Mouse (Mus musculus): ENCODE measurements around the gene Sh3kbp1. TPM values are rescaled to one million over a fixed set of nuclear protein-coding genes. Genes with fewer than 3 reads are reported as not detected.
A peak's percentile ranks its signal among the peaks of the same experiment; 100 is the strongest.

Gene Sh3kbp1
- polyA plus RNA-seq, 1 experiment: 2.8 TPM

GRCm38 (mm10) chrX:159969025-159969424 lies 342.0 kb downstream of the Sh3kbp1 start:
- Histone ChIP-seq H3K36me3 (ENCODE audit: control insufficient read depth, insufficient read depth, low read length, poor library complexity, severe bottlenecking) (no peaks in the 10 kb centered on the region), H3K27ac (ENCODE audit: insufficient read depth, low read length) (no peak overlapping the region), H3K4me3 (ENCODE audit: low read depth, low read length) (no peak overlapping the region), H3K9me3 (replicated peaks; ENCODE audit: control insufficient read depth, insufficient read depth, low read length, poor library complexity, severe bottlenecking) (no peaks in the 10 kb centered on the region), H3K9ac (ENCODE audit: low read depth, poor library complexity, severe bottlenecking) (no peak overlapping the region), H3K4me1 (ENCODE audit: control insufficient read depth, insufficient read depth, low read length) (no peaks in the 10 kb centered on the region), H3K27me3 (ENCODE audit: control insufficient read depth, insufficient read depth, low read length, poor library complexity, severe bottlenecking) (no peaks in the 10 kb centered on the region)
- TF ChIP-seq POLR2A (IDR thresholded peaks at IDR 0.05; ENCODE audit: insufficient read depth, low read length): no peak
- TF ChIP-seq EP300 (IDR thresholded peaks at IDR 0.05; ENCODE audit: insufficient read depth, low read depth, low read length): no peak
- TF ChIP-seq CTCF (IDR thresholded peaks at IDR 0.05; ENCODE audit: low read depth, low read length): no peak

GRCm38 (mm10) chrX:159971091-159971779 lies 344.2 kb downstream of the Sh3kbp1 start:
- Histone ChIP-seq H3K4me3 (ENCODE audit: low read depth, low read length) (no peak overlapping the region), H3K27me3 (ENCODE audit: control insufficient read depth, insufficient read depth, low read length, poor library complexity, severe bottlenecking) (no peaks in the 10 kb centered on the region), H3K27ac (ENCODE audit: insufficient read depth, low read length) (no peak overlapping the region), H3K36me3 (ENCODE audit: control insufficient read depth, insufficient read depth, low read length, poor library complexity, severe bottlenecking) (no peaks in the 10 kb centered on the region), H3K9me3 (replicated peaks; ENCODE audit: control insufficient read depth, insufficient read depth, low read length, poor library complexity, severe bottlenecking) (no peaks in the 10 kb centered on the region), H3K4me1 (ENCODE audit: control insufficient read depth, insufficient read depth, low read length) (no peaks in the 10 kb centered on the region), H3K9ac (ENCODE audit: low read depth, poor library complexity, severe bottlenecking) (no peak overlapping the region)
- no peak for TF ChIP-seq EP300 (IDR thresholded peaks at IDR 0.05; ENCODE audit: insufficient read depth, low read depth, low read length)
- no peak for TF ChIP-seq CTCF (IDR thresholded peaks at IDR 0.05; ENCODE audit: low read depth, low read length)
- TF ChIP-seq POLR2A (IDR thresholded peaks at IDR 0.05; ENCODE audit: insufficient read depth, low read length): no peak

GRCm38 (mm10) chrX:159973730-159974129 lies 346.7 kb downstream of the Sh3kbp1 start:
- H3K27ac ChIP-seq (ENCODE audit: insufficient read depth, low read length): no peak overlapping the region
- no peaks in the 10 kb centered on the region for H3K36me3 ChIP-seq (ENCODE audit: control insufficient read depth, insufficient read depth, low read length, poor library complexity, severe bottlenecking)
- H3K9me3 ChIP-seq (replicated peaks; ENCODE audit: control insufficient read depth, insufficient read depth, low read length, poor library complexity, severe bottlenecking): no peaks in the 10 kb centered on the region
- no peak overlapping the region for H3K9ac ChIP-seq (ENCODE audit: low read depth, poor library complexity, severe bottlenecking)
- TF ChIP-seq POLR2A (IDR thresholded peaks at IDR 0.05; ENCODE audit: insufficient read depth, low read length) (no peak), EP300 (IDR thresholded peaks at IDR 0.05; ENCODE audit: insufficient read depth, low read depth, low read length) (no peak), CTCF (IDR thresholded peaks at IDR 0.05; ENCODE audit: low read depth, low read length) (peak; percentile 47)
- H3K27me3 ChIP-seq (ENCODE audit: control insufficient read depth, insufficient read depth, low read length, poor library complexity, severe bottlenecking): no peaks in the 10 kb centered on the region; the same call in 1 of the 2 replicates
- no peaks in the 10 kb centered on the region for H3K4me1 ChIP-seq (ENCODE audit: control insufficient read depth, insufficient read depth, low read length)
- H3K4me3 ChIP-seq (ENCODE audit: low read depth, low read length): no peak overlapping the region

- no peak overlapping the region for H3K9ac ChIP-seq (ENCODE audit: low read depth, poor library complexity, severe bottlenecking)
- H3K27ac ChIP-seq (ENCODE audit: insufficient read depth, low read length): no peak overlapping the region
- H3K27me3 ChIP-seq (ENCODE audit: control insufficient read depth, insufficient read depth, low read length, poor library complexity, severe bottlenecking): no peaks in the 10 kb centered on the region; the same call in 1 of the 2 replicates
- no peak overlapping the region for H3K4me3 ChIP-seq (ENCODE audit: low read depth, low read length)
- no peaks in the 10 kb centered on the region for H3K36me3 ChIP-seq (ENCODE audit: control insufficient read depth, insufficient read depth, low read length, poor library complexity, severe bottlenecking)
- TF ChIP-seq POLR2A (IDR thresholded peaks at IDR 0.05; ENCODE audit: insufficient read depth, low read length): no peak
- no peak for TF ChIP-seq EP300 (IDR thresholded peaks at IDR 0.05; ENCODE audit: insufficient read depth, low read depth, low read length)
- no peak for TF ChIP-seq CTCF (IDR thresholded peaks at IDR 0.05; ENCODE audit: low read depth, low read length)
- H3K9me3 ChIP-seq (replicated peaks; ENCODE audit: control insufficient read depth, insufficient read depth, low read length, poor library complexity, severe bottlenecking): no peaks in the 10 kb centered on the region
- no peaks in the 10 kb centered on the region for H3K4me1 ChIP-seq (ENCODE audit: control insufficient read depth, insufficient read depth, low read length)
Measured at GRCm38 (mm10) chrX:159976243-159976642, 349.2 kb downstream of the Sh3kbp1 start.

GRCm38 (mm10) chrX:159988002-159988960 lies 361.2 kb downstream of the Sh3kbp1 start, which contains the start of gene Map3k15:
Map3k15 (plus strand) TSS chrX:159988433.
- H3K27ac ChIP-seq (ENCODE audit: insufficient read depth, low read length): no peak within 1 kb of the TSS
- no peaks in the 10 kb centered on the region for H3K36me3 ChIP-seq (ENCODE audit: control insufficient read depth, insufficient read depth, low read length, poor library complexity, severe bottlenecking)
- H3K9me3 ChIP-seq (replicated peaks; ENCODE audit: control insufficient read depth, insufficient read depth, low read length, poor library complexity, severe bottlenecking): no peaks in the 10 kb centered on the region
- no peaks in the 10 kb centered on the region for H3K4me1 ChIP-seq (ENCODE audit: control insufficient read depth, insufficient read depth, low read length)
- peaks cover 2% of the 10 kb centered on the region; the same call in 1 of the 2 replicates for H3K27me3 ChIP-seq (ENCODE audit: control insufficient read depth, insufficient read depth, low read length, poor library complexity, severe bottlenecking)
- H3K4me3 ChIP-seq (ENCODE audit: low read depth, low read length): peak within 1 kb of the TSS; percentile 62
- TF ChIP-seq POLR2A (IDR thresholded peaks at IDR 0.05; ENCODE audit: insufficient read depth, low read length) (no peak), EP300 (IDR thresholded peaks at IDR 0.05; ENCODE audit: insufficient read depth, low read depth, low read length) (no peak), CTCF (IDR thresholded peaks at IDR 0.05; ENCODE audit: low read depth, low read length) (peak; percentile 40)
- peak within 1 kb of the TSS; percentile 87 for H3K9ac ChIP-seq (ENCODE audit: low read depth, poor library complexity, severe bottlenecking)

All from ES-Bruce4 (cell line).